Comparison of ENCODE assay signal across 8 mouse cellular contexts in the genomic region with DNA sequence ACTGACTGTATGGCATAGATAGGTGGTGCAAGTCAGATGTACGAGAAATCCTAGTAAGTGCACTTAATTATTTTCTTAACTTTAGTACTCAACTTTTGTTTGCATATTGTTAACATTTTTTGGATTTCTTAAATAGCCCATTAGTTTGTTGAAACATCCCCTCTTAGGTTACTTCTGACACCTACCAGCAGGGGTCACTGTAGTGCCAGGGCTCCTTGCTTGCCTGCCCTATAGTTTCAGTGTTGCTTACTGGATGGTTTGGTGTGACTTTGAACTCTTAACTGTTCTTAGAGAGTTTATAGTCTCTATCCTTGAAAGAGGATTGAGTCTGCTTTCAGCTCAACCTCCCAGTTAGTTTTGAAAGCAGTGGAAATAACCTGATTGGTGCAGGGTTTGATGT. TPM values are rescaled to one million over a fixed set of nuclear protein-coding genes. Genes with fewer than 3 reads are reported as not detected.
A peak's percentile ranks its signal among the peaks of the same experiment; 100 is the strongest.
DNase-seq lines count a peak whose midpoint lies in the region; ATAC-seq and TF ChIP-seq lines count a peak whose summit lies in the region.

No protein-coding gene starts in this region.

- no peak for TF ChIP-seq EP300 in heart, postnatal 0 days (IDR thresholded peaks at IDR 0.05; ENCODE audit: low read depth)

- TF ChIP-seq POLR2A in liver, adult 2 months (IDR thresholded peaks at IDR 0.05; ENCODE audit: extremely low read depth, insufficient read depth, low read length), result no peak

- intact Hi-C loops in left cerebral cortex, postnatal 25 days (cut with DNase I), result loop anchor here (2.0 to 5.0 kb wide), 3 partner anchors 81 to 187 kb away; no protein-coding TSS in a partner anchor

- H3K4me1 ChIP-seq in liver, adult 2 months (ENCODE audit: control insufficient read depth, insufficient read depth, low read length), result no peaks in the 10 kb centered on the region
- no peaks in the 10 kb centered on the region for H3K4me1 ChIP-seq in liver, embryonic 12.5 days
- H3K4me1 ChIP-seq in heart, postnatal 0 days (ENCODE audit: control insufficient read depth, insufficient read depth), result no peaks in the 10 kb centered on the region

- H3K36me3 ChIP-seq in liver, adult 2 months (ENCODE audit: control insufficient read depth, insufficient read depth, low read length), result peaks cover 6% of the 10 kb centered on the region; the same call in 1 of the 2 replicates
- peaks cover 25% of the 10 kb centered on the region for H3K36me3 ChIP-seq in liver, embryonic 12.5 days
- H3K36me3 ChIP-seq in heart, postnatal 0 days (replicated peaks; ENCODE audit: control insufficient read depth, insufficient read depth, low read length), result peaks cover 22% of the 10 kb centered on the region

- H3K79me2 ChIP-seq in liver, adult 2 months (ENCODE audit: control insufficient read depth, insufficient read depth, low read length), result no peaks in the 10 kb centered on the region

- H3K27me3 ChIP-seq in liver, adult 2 months (ENCODE audit: control insufficient read depth, insufficient read depth, low read length), result no peaks in the 10 kb centered on the region
- H3K27me3 ChIP-seq in liver, embryonic 12.5 days (replicated peaks), result no peaks in the 10 kb centered on the region
- H3K27me3 ChIP-seq in heart, postnatal 0 days (ENCODE audit: control insufficient read depth, insufficient read depth, low read length), result no peaks in the 10 kb centered on the region

- H3K27ac ChIP-seq in liver, adult 2 months (replicated peaks; ENCODE audit: insufficient read depth, low read depth, low read length), result no peak overlapping the region
- no peak overlapping the region for H3K27ac ChIP-seq in liver, embryonic 12.5 days
- no peak overlapping the region for H3K27ac ChIP-seq in heart, postnatal 0 days (ENCODE audit: low read depth)

- no peak for ATAC-seq in liver, embryonic 12.5 days
- ATAC-seq in heart, postnatal 0 days (ENCODE audit: insufficient read depth, low read depth), result no peak

- peak; percentile 78 for TF ChIP-seq CTCF in liver, adult 2 months (IDR thresholded peaks at IDR 0.05; ENCODE audit: low read depth, low read length)
- peak; percentile 92 for TF ChIP-seq CTCF in heart, postnatal 0 days (IDR thresholded peaks at IDR 0.05; ENCODE audit: low read depth)

- peak; percentile 37 for DNase-seq in liver, adult 2 months (ENCODE audit: extremely low read depth, low read depth, low spot score)
- DNase-seq in T-cell, adult 2 months (ENCODE audit: low spot score), result peak; percentile 64
- DNase-seq in cerebellum, postnatal 10 days, result peak; percentile 88 to 93
- peak; percentile 60 for DNase-seq in heart, postnatal 0 days (ENCODE audit: low spot score)
- DNase-seq in left cerebral cortex, postnatal 25 days (ENCODE audit: low spot score in 2 of 2), result peak; percentile 40 to 54
- peak; percentile 56 for DNase-seq in ovary, postnatal 14 days (ENCODE audit: low spot score)
- DNase-seq in thymus, postnatal 10 days (ENCODE audit: low spot score in 2 of 2), result peak; percentile 19 to 78

- H3K4me2 ChIP-seq in liver, embryonic 12.5 days, result no peak overlapping the region
- H3K4me2 ChIP-seq in heart, postnatal 0 days (ENCODE audit: low read depth, low read length), result no peak overlapping the region

- H3K4me3 ChIP-seq in liver, adult 2 months (ENCODE audit: insufficient read depth, low read depth, low read length), result no peak overlapping the region
- no peak overlapping the region for H3K4me3 ChIP-seq in liver, embryonic 12.5 days
- no peak overlapping the region for H3K4me3 ChIP-seq in heart, postnatal 0 days (ENCODE audit: low read depth, low read length)

- no peak overlapping the region for H3K9ac ChIP-seq in liver, adult 2 months (ENCODE audit: low read depth, low read length)
- no peak overlapping the region for H3K9ac ChIP-seq in liver, embryonic 12.5 days
- no peak overlapping the region for H3K9ac ChIP-seq in heart, postnatal 0 days (replicated peaks; ENCODE audit: low read depth, low read length)

- H3K9me3 ChIP-seq in liver, embryonic 12.5 days (replicated peaks), result no peaks in the 10 kb centered on the region
- no peaks in the 10 kb centered on the region for H3K9me3 ChIP-seq in heart, postnatal 0 days (replicated peaks; ENCODE audit: control insufficient read depth, low read length)

- WGBS in liver, adult 2 months, result 41% methylated on average over 1 of the region's 1 CpGs
- 39% methylated on average over 1 of the region's 1 CpGs for WGBS in liver, embryonic 12.5 days (ENCODE audit: insufficient replicate concordance)
- 38% methylated on average over 1 of the region's 1 CpGs for WGBS in heart, postnatal 0 days

RNA-seq across cellular contexts. Expression of a gene that starts 51.6 kb away (rescaled TPM):
- 10.6 and 10.9 TPM in 2 replicates for total RNA-seq in liver, adult 2 months (2014; rRNA removed)
- 1.3 and 1.6 TPM in 2 replicates for polyA plus RNA-seq in liver, adult 2 months (2012; rRNA removed)
- polyA plus RNA-seq in liver, embryonic 12.5 days (2016; fragmentation: Nextera tagmentation; extraction: Ambion mirVana), result 26.7 and 29.7 TPM in 2 replicates
- 19.9 and 23.6 TPM in 2 replicates for total RNA-seq in heart, postnatal 0 days (2014; rRNA removed; ENCODE audit: low replicate concordance)
- 11.8 and 12.4 TPM in 2 replicates for polyA plus RNA-seq in heart, postnatal 0 days (2015; fragmentation: Nextera tagmentation; extraction: Ambion mirVana)
- 10 to 100 TPM; 42.9 to 45.0 TPM for total RNA-seq in left cerebral cortex, postnatal 25 days (2021)

RNA-seq across cellular contexts. Expression of a gene that starts 54.8 kb away (rescaled TPM):
- 5.5 and 8.7 TPM in 2 replicates for total RNA-seq in liver, adult 2 months (2014; rRNA removed)
- 3.5 and 4.1 TPM in 2 replicates for polyA plus RNA-seq in liver, adult 2 months (2012; rRNA removed)
- polyA plus RNA-seq in liver, embryonic 12.5 days (2016; fragmentation: Nextera tagmentation; extraction: Ambion mirVana), result 0.81 and 1.9 TPM in 2 replicates
- 22.6 and 26.7 TPM in 2 replicates for total RNA-seq in heart, postnatal 0 days (2014; rRNA removed; ENCODE audit: low replicate concordance)
- 13.8 and 14.0 TPM in 2 replicates for polyA plus RNA-seq in heart, postnatal 0 days (2015; fragmentation: Nextera tagmentation; extraction: Ambion mirVana)
- total RNA-seq in left cerebral cortex, postnatal 25 days (2021), result 10 to 100 TPM; 12.0 to 13.2 TPM

Comparison
In these comparisons a context has a peak if more than half of its experiments do, and no peak if none do; other contexts are left out.
1. DNase-seq: peak in every context shown above with its lines; median percentile 90 in cerebellum, postnatal 10 days; 64 in T-cell, adult 2 months; 60 in heart, postnatal 0 days; 56 in ovary, postnatal 14 days; 48 in thymus, postnatal 10 days; 47 in left cerebral cortex, postnatal 25 days; 37 in liver, adult 2 months.